Mouse (Mus musculus) liver, embryonic 16.5 days (tissue): ENCODE data around the gene Tmem274. TPM values are rescaled to one million over a fixed set of nuclear protein-coding genes. Genes with fewer than 3 reads are reported as not detected.

Experiments used
- ATAC-seq: fragments of 200-750 bp; cut with Nextera tagmentation; 2 replicates; pipeline ENCODE4 v1.8.0; 2017; ENCODE audit warnings: low read depth, mild to moderate bottlenecking, moderate number of reproducible peaks, moderate library complexity
- H3K27ac ChIP-seq: fragments of 300-500 bp; sonication (generic); 2 replicates; pipeline ENCODE4 v1.5.1; 2014; ENCODE audit warnings: mild to moderate bottlenecking, low read length
- H3K27me3 ChIP-seq: fragments of 300-500 bp; sonication (generic); 2 replicates; pipeline ENCODE4 v1.6.1; 2014; ENCODE audit warnings: low read depth, low read length, mixed read lengths; ENCODE audit not compliant: control insufficient read depth, insufficient read depth
- H3K36me3 ChIP-seq: fragments of 300-500 bp; sonication (generic); 2 replicates; pipeline ENCODE4 v1.6.1; 2014; ENCODE audit warnings: mild to moderate bottlenecking; ENCODE audit not compliant: control insufficient read depth, insufficient read depth
- H3K4me1 ChIP-seq: fragments of 300-500 bp; sonication (generic); 2 replicates; pipeline ENCODE4 v1.6.1; 2014; ENCODE audit warnings: low read depth, low read length, mixed read lengths; ENCODE audit not compliant: control insufficient read depth
- H3K4me2 ChIP-seq: fragments of 300-500 bp; sonication (generic); 2 replicates; pipeline ENCODE4 v1.6.1; 2014; ENCODE audit warnings: low read depth, low read length, mixed read lengths
- H3K4me3 ChIP-seq: fragments of 300-500 bp; sonication (generic); 2 replicates; pipeline ENCODE4 v1.5.1; 2014; ENCODE audit warnings: low read depth, mild to moderate bottlenecking, low read length
- H3K9ac ChIP-seq: fragments of 300-500 bp; sonication (generic); 2 replicates; pipeline ENCODE4 v1.6.1; 2014; ENCODE audit warnings: low read depth, low read length
- H3K9me3 ChIP-seq: fragments of 300-500 bp; sonication (generic); replicated peaks from 2 replicates; pipeline ENCODE4 v1.6.1; 2016; ENCODE audit warnings: low read length; ENCODE audit not compliant: control insufficient read depth
- WGBS: fragments of 180-500 bp; shearing (Covaris S2); extraction: QIAGEN DNeasy Blood & Tissue Kit; methylation state at CpG from one replicate; pipeline ENCODE4 v1.1.7; 2014; ENCODE audit not compliant: insufficient replicate concordance; 5-methylcytosine and 5-hydroxymethylcytosine counted together
- polyA plus RNA-seq: library from polyadenylated mRNA; unstranded; fragments of >200 nt; fragmentation: Nextera tagmentation; extraction: Ambion mirVana; gene quantifications from 2 replicates; pipeline ENCODE4 v1.2.1, GENCODE M21; 2015

Gene Tmem274
- polyA plus RNA-seq, 1 experiment from 2014 or later: 0.14 TPM

- no peak for ATAC-seq
- H3K4me2 ChIP-seq: no peak overlapping the region
- H3K36me3 ChIP-seq: no peaks in the 10 kb centered on the region
- H3K9ac ChIP-seq: no peak overlapping the region
- 62% methylated on average over 6 of the region's 6 CpGs for WGBS
- H3K4me1 ChIP-seq: no peaks in the 10 kb centered on the region; the same call in 1 of the 2 replicates
- H3K9me3 ChIP-seq: no peaks in the 10 kb centered on the region
- no peak overlapping the region for H3K4me3 ChIP-seq
- no peaks in the 10 kb centered on the region for H3K27me3 ChIP-seq
- no peak overlapping the region for H3K27ac ChIP-seq
Observed at GRCm38 (mm10) chr4:149525811-149526210, 48.6 kb downstream of the Tmem274 start.

DNA sequence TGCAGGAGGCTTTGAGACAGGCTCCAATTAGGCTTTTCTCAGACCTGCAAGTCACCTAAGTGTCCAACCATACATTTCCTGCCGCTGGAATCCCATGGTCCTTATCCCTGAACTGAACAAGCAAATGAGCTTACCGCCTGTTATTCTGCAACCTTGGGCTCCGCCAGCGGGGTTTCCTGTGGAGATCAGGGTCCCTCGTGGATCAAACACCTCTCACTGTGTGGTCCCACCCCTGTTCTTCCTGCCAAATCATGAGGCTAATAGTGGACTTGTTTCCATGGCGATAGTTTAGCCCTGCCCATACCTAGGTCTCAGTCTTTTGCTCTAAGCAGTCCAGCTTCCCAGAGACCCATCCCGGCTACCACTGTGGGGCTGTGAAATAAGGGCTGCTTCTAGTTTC lies 49.2 kb downstream of the Tmem274 start:
- no peak overlapping the region for H3K4me2 ChIP-seq
- H3K9ac ChIP-seq: no peak overlapping the region
- no peak overlapping the region for H3K4me3 ChIP-seq
- no peak for ATAC-seq
- H3K4me1 ChIP-seq: no peaks in the 10 kb centered on the region; the same call in 1 of the 2 replicates
- WGBS: 49% methylated on average over 7 of the region's 7 CpGs
- no peaks in the 10 kb centered on the region for H3K36me3 ChIP-seq
- H3K9me3 ChIP-seq: no peaks in the 10 kb centered on the region
- H3K27ac ChIP-seq: no peak overlapping the region
- no peaks in the 10 kb centered on the region for H3K27me3 ChIP-seq

GRCm38 (mm10) chr4:149527621-149528354 lies 50.6 kb downstream of the Tmem274 start:
- H3K4me1 ChIP-seq: no peaks in the 10 kb centered on the region; the same call in 1 of the 2 replicates
- no peaks in the 10 kb centered on the region for H3K36me3 ChIP-seq
- no peak for ATAC-seq
- no peak overlapping the region for H3K4me3 ChIP-seq
- no peak overlapping the region for H3K9ac ChIP-seq
- no peaks in the 10 kb centered on the region for H3K27me3 ChIP-seq
- no peak overlapping the region for H3K27ac ChIP-seq
- WGBS: 65% methylated on average over 15 of the region's 15 CpGs
- no peak overlapping the region for H3K4me2 ChIP-seq
- no peaks in the 10 kb centered on the region for H3K9me3 ChIP-seq

- Histone ChIP-seq H3K4me2 (no peak overlapping the region), H3K9ac (no peak overlapping the region), H3K27ac (no peak overlapping the region), H3K36me3 (no peaks in the 10 kb centered on the region), H3K4me1 (no peaks in the 10 kb centered on the region; the same call in 1 of the 2 replicates), H3K27me3 (no peaks in the 10 kb centered on the region), H3K4me3 (no peak overlapping the region), H3K9me3 (no peaks in the 10 kb centered on the region)
- WGBS: 52% methylated on average over 6 of the region's 6 CpGs
- no peak for ATAC-seq
Observed at GRCm38 (mm10) chr4:149529691-149530090, 52.5 kb downstream of the Tmem274 start.

Other genes with a start within 250 kb of the Tmem274 start
- 4.8 and 5.5 TPM in 2 replicates for gene Kif1b, start 169.7 kb upstream of the Tmem274 start, polyA plus RNA-seq
- gene Ube4b, start 50.6 kb upstream of the Tmem274 start, polyA plus RNA-seq: 9.2 and 10.3 TPM in 2 replicates
- 0.14 TPM in 1 of 2 replicates, not detected in the other for gene Rbp7, start 22.4 kb upstream of the Tmem274 start, polyA plus RNA-seq
- gene Nmnat1, start 7.8 kb downstream of the Tmem274 start, polyA plus RNA-seq: 4.7 and 5.2 TPM in 2 replicates
- 9.1 and 9.7 TPM in 2 replicates for gene Lzic, start 7.9 kb downstream of the Tmem274 start, polyA plus RNA-seq
- 7.2 and 8.4 TPM in 2 replicates for gene Ctnnbip1, start 40.9 kb downstream of the Tmem274 start, polyA plus RNA-seq
- gene Clstn1, start 109.1 kb downstream of the Tmem274 start, polyA plus RNA-seq: 1.1 and 1.4 TPM in 2 replicates
- 7.3 and 8.8 TPM in 2 replicates for gene Pik3cd, start 225.2 kb downstream of the Tmem274 start, polyA plus RNA-seq